Mouse (Mus musculus): Measurements from ENCODE around the gene Zfp949.

- TF ChIP-seq CTCF (conservative IDR thresholded peaks at IDR 0.05; ENCODE audit: insufficient read depth, insufficient read length, low read depth, low read length) (no peak), POLR2A (IDR thresholded peaks at IDR 0.05; ENCODE audit: low read depth, low read length) (no peak)
Measured at GRCm38 (mm10) chr9:88500112-88500511, 47.7 kb upstream of the Zfp949 start.

All from kidney, adult 2 months (tissue).